Mouse (Mus musculus): ENCODE results near the gene Klhl7.
"Not testable (repeated sequence)": the region's sequence is repeated elsewhere in the genome, so short reads cannot be mapped to it uniquely, and the experiment has no call there.

The Klhl7 gene

DNA sequence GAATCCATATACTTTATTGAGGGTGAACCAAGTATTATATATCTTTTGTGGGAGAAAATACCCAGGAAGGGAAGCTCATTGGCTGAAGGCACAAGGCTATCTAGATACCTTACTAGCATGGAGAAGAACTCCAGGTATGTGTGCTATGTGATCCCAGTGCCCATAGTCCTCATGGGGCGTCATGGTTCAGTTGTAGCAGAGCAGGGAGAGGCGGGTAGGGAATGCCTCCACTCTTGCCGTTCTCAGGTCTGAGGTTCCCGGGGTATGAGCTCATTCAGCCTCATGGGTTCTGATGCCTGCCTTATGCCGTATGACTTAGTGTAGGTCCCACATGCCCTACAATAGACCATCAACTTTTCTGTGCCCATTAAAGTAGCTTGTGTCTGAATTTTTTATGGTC is 4.5 kb upstream of the Klhl7 start:
- no peak for DNase-seq

DNA sequence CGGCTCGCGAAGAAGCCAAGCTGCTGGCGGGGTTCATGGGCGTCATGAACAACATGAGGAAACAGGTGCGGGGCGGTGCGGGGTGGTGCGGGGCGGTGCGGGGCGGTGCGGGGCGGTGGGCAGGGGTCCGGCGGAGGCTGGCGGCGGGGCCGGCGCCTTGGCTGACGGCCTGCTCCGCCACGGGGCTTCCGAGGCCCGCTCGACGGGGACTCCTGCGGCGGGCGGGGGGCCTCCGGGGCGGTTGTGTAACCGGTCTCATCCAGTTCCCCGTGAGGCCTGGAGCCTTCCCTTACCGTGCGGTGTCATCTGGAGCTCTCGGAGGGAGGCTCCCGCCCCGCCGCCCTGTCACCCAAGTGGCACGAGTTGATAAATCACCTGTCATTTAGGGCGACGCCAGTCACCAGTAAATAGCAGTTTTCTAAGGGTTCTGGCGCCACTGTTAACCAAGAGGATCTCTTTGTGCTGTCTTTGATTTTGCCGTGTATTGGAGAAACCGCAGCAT is 456 bp downstream of the Klhl7 start:
- peak; percentile 74 for DNase-seq

DNA sequence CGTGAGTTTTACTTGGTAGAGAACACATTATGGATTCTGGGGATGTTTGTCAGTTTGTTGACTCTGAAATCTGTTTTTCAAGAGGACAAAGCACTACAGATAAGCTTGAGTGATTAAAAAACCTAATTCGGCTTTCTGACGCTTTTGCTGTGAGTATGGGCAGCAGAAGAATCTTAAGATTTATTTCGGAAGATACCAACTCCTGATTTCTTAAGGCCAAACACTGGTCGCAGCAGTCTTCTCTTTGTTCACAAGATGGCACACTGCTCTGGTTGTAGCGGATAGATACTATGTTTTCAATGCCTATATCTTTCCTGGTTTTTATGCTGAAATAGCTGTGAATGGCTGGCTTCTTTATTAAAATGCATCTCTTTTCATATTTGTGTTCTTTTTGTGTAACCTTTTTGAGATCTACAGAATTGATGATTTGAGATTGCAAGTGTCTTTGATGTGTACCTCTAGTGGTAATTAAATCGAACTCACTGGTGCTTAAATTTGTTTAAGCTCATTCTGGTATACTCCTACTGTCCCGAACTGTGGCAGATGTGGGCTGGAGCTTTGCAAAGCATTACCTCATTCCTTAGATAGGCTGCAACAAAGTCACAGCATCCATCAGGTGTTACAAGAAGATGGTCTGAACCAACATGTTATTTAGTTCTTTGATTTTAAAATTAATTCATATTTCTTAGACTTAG is 1.2 kb downstream of the Klhl7 start:
- DNase-seq, result no peak

DNA sequence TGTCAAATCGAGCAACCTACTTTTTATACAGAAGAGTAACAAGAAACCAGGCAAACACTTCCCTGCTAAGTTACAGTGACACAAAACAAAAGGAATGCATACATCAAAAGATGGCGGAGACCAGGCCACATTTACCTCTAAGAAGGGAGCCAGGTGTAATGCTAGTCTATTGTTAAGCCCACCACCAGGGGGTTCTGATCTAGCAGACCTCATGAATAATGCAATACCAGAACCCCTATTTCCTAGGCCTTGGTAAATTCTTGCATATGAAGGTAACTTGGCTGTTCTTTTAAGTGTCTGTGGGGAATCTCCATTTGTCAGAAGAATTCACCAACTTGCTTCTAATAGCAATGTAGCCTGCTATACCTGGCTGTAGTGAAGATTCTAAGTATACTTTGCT is 2.8 kb downstream of the Klhl7 start:
- not testable (repeated sequence) for DNase-seq

DNA sequence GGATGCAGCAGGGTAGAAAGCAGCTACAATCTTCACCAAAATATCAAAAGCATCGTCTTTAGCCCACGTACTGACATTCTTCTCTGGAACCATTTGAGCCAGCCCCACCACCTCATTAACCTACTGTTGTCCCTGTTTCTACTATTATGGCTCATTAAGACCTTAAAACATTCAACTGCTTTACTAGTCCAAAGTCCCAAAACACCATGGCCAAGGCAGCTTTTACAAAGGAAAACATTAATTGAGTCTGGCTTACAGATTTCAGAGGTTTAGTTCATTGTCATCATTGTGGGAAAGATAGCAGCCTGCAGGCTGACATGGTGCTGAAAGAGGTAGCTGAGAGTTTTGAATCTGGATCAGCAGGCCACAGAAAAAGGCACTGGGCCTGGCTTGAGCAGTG is 3.4 kb downstream of the Klhl7 start:
- no peak for DNase-seq

DNA sequence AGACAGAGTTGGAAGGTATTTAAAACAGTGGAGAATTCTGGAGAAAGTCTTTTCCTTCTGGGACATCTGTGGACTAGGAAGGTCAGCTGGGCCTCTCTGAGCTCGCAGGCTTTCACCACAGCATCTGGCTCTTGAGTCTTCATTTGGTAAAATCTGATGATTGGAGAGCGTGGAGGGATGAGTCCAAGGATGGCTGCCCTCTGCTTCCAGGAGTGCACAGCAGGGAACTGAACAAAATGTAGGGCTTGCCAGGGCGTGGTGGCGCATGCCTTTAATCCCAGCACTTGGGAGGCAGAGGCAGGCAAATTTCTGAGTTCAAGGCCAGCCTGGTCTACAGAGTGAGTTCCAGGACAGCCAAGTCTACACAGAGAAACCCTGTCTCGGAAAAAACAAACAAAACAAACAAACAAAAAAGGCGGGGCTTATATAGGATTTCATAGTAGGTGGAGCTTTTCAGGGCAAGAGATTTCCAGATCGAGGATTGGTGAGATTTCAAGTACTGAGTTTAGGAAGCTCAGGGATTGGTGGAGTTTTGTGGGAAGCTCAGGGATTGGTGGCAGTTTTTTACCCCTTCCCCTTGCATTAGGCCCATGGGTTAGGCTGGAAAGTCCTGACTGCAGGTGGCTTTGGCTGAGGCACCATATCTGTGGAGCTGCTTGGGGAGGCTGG is 6.8 kb downstream of the Klhl7 start:
- no peak for DNase-seq

DNA sequence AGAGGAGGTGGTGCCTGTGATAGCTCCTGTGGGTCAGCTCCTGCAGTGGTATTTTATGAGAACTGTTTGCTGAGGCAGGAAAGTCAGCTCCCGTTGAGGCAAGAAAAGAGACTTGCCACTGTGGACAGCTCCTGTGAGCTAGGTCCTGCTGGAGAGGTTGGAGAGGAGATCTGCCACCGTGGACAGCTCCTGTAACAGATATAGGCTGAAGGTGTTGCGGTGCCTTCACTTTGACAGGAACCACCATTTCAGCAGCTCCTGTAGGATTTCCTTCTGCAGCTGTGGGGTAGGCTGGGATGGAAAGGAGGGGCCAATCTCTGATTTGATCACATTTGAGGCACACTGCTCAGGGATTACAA is 7.3 kb downstream of the Klhl7 start:
- DNase-seq, result no peak

DNA sequence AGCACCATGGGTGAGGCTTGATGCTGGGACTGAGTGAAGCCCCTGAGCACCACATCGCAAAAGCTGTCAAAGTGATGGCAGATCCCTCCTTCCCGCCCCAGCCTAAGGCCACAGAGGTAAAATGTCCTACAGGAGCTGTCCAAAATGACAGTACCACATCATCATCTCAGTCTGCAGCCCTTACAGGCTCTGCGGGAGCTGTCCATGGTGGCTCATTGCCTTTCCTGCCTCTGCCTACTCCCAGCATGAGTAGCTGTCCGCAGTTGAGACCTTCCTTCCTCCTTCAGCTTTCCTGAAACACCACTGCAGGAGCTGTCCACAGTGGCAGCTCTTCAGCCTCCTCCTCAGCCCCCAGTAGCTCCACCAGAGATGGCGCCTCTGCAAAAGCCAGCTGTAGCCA is 9.7 kb downstream of the Klhl7 start:
- peak; percentile 27 for DNase-seq

DNA sequence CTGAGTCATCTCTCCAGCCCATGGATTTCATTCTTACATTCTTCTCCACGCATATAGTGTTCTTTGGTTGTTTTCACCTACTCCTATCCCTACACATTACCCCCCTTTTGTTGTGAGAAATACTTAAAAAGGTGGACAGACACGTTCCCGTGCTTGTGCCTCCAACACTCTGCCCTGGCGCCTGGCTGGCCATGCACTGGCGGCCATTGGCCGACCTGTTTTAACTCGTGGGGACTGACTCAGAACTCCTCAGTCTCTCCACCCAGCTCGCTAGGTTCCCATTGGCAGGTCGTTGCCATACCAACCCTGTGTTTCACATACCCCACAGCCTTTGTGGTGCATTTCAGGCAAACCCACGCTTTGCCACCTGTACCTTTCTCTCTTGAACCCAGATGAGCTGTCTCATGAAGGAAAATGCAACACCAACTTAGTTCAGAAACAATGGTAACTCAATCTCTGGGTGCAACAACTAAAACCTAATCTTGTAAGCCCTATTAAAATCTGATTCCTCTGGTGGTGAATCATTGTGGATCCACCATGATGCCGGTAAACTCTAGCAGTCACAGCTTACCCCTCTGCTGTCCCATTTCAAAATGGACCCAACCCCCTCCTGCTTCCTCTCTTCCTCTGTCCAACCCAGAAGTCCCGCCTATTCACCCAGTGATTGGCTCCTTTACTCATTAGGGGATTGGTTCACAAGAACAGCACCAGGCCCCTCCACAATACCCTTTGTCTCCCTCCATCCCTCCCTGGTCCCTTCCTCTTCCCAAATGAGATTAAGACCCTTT is 11.9 kb downstream of the Klhl7 start:
- no peak for DNase-seq

DNA sequence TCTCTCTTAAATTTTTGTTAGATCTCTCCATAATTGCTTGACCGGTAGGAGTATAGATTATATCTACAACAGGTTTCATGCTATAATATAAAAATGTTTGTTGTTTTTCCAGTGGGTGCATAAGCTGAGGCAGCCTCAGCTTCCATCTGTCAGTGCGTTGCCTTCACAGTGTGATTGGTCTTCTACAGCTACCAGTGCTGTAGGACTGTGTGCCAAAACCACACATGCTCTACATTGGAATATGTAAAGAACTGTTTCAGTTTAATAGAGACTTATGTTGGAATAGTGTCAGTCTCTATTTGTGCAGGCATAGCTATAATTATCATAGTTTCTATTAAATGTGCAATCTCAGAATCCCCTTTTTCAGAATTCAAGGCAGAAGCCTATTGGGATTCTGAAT is 21.8 kb downstream of the Klhl7 start:
- DNase-seq, result no peak

DNA sequence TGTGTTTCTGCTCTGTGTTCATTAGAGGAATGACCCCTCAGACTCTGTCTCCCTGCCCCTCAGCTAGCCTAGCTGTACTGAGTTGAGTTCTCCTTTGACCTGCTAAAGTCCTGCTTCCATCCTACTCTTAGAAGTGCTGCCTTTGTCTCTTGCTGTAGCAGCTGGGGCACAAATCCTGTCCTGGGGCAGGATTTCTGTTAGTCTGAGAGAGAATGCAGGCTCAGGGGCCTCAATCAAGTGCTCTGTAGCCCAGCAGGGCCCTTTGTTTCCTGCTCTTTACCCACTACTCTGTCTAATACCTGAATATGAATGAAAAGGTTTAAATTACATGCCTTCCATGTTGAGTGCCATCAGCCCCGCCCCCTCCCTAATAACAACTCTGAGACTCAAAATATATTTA is 23.8 kb downstream of the Klhl7 start:
- no peak for DNase-seq

DNA sequence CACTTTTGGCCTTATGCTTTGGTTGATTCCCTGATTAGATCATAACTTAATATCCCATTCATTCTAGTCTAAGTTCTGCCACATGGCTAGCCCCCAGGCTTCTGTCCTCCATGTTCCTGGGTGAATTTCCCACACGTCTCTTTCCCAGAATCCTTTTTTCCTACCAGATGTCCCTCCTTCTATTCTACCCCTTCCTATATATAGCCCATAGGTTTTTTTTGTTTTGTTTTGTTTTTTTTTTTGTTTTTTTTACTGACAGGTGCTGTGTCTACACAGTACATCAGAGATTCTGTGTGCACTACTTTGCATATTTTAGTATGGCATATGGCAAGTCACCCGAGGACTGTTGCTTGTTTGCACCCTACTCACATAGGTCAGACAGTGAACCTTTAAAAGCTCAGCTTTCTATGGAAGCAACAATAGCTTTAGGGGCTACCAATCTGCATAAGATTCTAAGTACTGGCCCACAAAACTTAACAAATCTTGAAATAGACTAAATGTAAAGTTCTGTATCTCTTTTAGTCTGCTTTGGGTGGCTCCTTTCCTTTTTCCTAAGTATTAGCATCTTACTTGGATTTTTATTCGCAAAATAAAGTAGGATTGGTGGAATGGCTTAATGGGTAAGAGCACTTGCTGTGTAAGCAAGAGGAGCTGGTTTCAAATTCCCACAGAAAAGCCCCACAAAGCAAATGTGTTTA is 24.3 kb downstream of the Klhl7 start:
- DNase-seq, result no peak

DNA sequence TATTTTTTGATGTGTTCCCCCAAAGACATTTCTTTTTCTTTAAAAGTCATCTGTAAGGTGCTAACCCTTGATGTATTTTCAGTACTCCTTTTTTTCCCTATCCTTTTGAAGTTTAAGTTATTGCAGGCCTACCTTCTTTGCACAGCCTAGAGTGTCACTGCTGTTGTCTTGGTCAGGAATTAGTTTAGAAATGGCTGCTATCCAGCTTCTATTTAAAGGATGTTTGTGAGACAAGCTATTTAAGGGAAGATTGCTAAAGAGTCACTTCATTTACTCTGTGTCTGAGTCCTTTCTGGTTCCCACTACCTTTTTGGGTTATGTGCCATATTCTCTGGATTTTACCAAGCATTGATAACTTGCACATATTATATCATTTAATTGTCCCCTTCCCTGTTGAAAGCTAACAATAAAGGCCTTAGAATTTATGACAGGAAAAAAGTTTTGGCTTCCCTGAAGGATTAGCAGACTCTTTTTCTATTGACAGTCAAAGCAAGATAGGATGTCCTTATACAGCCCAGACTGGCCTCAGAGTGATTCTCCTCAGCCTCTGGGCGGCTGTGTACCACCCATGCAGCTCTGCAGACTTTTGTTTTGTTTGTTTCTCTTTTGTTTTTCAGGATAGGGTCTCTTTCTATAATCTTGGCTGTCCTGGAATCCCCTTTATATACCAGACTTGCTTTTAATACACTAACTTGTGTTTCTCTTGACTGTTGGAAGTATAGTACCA is 25.7 kb downstream of the Klhl7 start:
- no peak for DNase-seq

DNA sequence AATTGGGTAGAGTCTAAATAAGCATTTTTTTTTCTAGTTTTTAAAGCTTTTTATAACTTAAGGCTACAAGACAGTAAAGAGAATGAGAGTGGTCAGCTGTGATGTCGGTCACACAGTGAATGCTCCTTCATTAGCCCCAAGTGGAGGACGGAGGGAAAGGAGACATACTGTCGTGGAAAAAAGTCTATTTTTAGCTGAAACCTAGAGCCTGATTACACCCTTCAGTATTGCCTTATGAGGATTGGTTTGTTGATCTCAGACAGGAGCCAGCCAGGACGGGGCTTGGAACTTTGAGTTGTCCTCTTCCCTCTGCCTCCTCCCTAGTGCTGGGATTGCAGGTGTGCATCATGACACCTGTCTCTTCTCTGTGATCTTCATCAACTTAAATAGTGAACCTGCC is 26.6 kb downstream of the Klhl7 start:
- no peak for DNase-seq

DNA sequence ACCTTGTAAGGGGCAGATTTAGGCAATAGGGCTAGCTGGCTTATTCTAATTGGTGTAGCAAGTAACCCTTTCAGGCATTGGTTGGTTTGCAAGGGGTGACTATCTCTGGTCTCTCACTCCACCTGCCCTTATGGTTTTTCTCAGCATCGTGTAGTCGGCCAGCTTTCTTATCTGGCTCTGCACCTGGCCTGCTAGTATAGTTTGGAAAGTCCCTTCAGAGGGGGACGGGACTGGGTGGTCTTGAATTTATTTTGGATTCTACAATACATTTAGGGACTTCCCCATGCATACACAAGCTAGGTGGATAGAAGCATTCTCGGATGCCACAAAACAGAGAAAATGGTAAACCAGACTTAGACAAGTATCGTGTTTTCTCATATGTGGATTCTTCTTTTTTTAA is 46.6 kb downstream of the Klhl7 start:
- DNase-seq, result no peak

DNA sequence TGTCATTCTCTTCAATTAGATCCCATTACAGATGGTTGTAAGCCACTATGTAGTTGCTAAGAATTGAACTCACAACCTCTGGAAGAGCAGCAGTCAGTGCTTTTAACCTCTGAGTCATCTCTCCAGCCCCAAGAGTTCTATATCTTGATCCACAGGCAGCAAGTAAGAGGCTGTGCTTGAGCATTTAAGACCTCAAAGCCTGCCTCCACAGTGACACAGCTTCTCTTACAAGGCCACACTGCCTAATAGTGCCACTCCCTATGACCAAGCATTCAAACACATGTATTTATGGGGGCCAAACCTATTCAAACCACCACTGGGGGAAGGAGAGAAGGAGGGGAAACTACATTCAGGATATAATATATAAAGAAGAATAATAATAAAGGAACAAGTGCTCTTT is 51.8 kb downstream of the Klhl7 start:
- no peak for DNase-seq

DNA sequence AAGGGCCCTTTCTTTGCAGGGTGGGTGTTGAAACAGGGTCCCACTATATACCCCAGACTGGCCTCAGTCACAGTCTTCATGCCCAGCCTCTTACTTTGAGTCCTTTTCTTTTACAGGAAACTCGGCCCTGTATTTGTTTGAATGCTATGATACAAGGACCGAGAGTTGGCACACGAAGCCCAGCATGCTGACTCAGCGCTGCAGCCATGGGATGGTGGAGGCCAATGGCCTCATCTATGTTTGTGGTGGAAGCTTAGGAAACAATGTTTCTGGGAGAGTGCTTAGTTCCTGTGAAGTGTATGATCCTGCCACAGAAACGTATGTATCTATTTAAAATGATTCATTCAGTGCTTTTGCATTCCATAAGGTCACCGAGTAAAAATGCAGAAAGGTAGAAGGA is 56.4 kb downstream of the Klhl7 start:
- no peak for DNase-seq

DNA sequence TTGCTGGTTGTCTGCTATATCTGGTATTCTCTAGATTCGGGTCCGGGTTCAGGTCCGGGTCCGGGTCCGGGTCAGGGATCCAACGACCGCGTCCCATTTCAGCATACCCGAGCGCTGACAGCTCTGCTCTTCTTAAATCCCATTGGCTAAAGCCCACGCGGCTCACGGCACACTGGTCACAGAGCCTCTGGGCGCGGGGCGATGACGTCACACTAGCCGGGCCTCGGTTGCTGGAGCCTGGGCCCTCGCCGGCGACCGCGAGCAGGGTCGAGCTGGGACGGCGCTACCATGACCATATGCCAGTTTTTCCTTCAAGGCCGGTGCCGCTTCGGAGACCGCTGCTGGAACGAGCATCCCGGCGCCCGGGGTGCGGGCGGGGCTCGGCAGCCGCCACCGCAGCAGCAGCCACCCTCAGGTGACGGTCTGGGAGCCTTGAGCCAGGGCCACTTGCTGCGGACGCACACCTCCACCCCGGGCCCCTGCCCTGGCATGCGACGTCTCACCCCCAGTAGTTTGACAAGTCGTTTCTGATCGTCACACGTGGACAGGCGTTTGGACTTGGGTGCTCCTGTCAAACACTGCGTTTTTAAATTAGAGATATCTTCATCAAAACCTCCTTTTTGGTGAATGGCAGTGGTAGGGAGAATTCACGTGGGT is 64.5 kb downstream of the Klhl7 start, which contains the start of gene Nupl2:
Gene Nupl2 (plus strand): TSS at position 175 of the 657 bp plus-strand sequence.
- peak; percentile 96 for DNase-seq

DNA sequence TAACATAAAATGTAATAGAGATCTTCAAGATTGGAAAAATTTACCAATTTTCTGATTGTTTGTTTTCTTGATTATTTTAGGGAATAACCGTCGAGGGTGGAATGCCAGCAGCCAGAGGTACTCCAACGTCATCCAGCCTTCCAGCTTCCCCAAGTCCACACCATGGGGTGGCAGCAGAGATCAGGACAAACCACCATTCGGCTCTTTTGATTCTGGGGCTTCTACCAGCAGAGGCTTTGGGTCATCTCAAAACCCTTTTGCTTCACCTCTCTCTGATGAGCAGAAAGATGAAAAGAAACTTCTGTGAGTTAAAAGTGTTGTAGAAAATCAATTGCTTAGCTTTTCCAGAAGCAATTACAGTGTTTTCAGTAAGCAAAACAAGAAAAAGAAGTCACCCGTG is 66.9 kb downstream of the Klhl7 start:
- DNase-seq, result peak; percentile 21

DNA sequence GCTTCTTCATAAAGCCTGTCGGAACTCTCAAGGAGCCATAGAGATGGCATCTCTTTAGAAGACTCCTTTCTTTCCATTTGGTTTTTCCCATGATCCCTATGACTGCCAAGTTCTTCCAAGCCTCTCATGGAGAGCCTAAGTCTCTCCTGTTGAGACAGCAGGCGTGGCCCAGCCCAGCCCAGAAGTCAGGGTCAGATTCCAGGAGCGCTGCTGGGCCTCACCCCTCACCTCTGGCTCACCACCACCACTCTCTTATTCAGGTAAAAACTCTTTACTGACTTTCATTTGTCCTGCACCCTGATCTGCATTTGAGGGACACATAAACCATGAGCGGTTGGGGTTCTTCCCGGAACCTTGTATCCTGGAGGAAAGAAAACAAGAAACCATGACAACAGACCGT is 69.5 kb downstream of the Klhl7 start:
- no peak for DNase-seq

DNA sequence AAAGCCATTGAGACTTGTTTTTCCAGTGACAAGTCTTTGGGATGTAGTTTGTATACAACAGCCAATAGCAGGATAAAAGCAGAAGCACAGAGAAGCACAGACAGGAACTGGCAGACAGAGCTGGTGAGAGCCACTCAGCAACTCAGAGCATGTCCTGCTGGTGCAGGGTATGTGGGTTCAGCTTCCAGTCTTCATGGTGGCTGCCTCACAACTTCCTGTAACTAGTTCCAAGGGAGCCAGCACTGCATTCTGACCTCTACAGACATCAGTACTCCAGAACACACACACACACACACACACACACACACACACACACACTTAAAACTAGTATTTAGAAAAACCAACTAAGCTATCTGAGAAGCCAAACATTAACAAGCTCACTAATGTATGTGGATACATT is 71.7 kb downstream of the Klhl7 start:
- no peak for DNase-seq
